Mouse (Mus musculus) CH12.LX (cell line): ENCODE results near the gene Adra2c. TPM values are rescaled to one million over a fixed set of nuclear protein-coding genes. Genes with fewer than 3 reads are reported as not detected.

Experiments used
- DNase-seq: peaks from one replicate; pipeline ENCODE4 v3.0.0-alpha.2; 2013; ENCODE audit errors: extremely low read depth
- H3K27ac ChIP-seq: 2 replicates; pipeline ENCODE4 v1.5.1; 2012; ENCODE audit warnings: low read depth, mild to moderate bottlenecking, control low read depth, moderate library complexity; ENCODE audit not compliant: insufficient read depth
- H3K27me3 ChIP-seq: replicated peaks from 2 replicates; pipeline ENCODE3; 2012; ENCODE audit warnings: inconsistent platforms
- H3K36me3 ChIP-seq, 2 experiments: replicated peaks in 1 of 2; 2 replicates each; pipeline versions ENCODE3 to v1.6.1; 2012; ENCODE audit warnings: inconsistent platforms in 1 of 2, low read length in 1 of 2, mild to moderate bottlenecking in 1 of 2, mixed read lengths in 1 of 2, moderate library complexity in 1 of 2; ENCODE audit not compliant: control insufficient read depth in 1 of 2, insufficient read depth in 1 of 2
- H3K4me1 ChIP-seq, 2 experiments: 2 replicates each; pipeline ENCODE4 v1.6.1; 2012; ENCODE audit warnings: inconsistent platforms in 1 of 2, moderate library complexity in 1 of 2; ENCODE audit not compliant: insufficient read depth in 2 of 2, control insufficient read depth in 1 of 2
- H3K4me2 ChIP-seq: 2 replicates; pipeline ENCODE4 v1.6.1; 2012; ENCODE audit warnings: low read depth, mild to moderate bottlenecking, control low read depth; ENCODE audit not compliant: poor library complexity, insufficient read depth, severe bottlenecking
- H3K4me3 ChIP-seq, 3 experiments: fragments of 150-350 bp in 1 of 3; sonication (generic) in 1 of 3; replicated peaks in 1 of 3; 2 replicates each; pipeline versions ENCODE3 to v1.5.1; 2011 to 2012; ENCODE audit warnings: low read depth in 2 of 3, low read length in 2 of 3, mild to moderate bottlenecking in 2 of 3, moderate library complexity in 2 of 3, control low read depth in 1 of 3, improper control_type of control experiment in 1 of 3, inconsistent platforms in 1 of 3, mixed read lengths in 1 of 3; ENCODE audit not compliant: poor library complexity in 1 of 3
- H3K79me2 ChIP-seq: replicated peaks from 2 replicates; pipeline ENCODE4 v1.6.1; 2012; ENCODE audit warnings: mild to moderate bottlenecking, moderate library complexity; ENCODE audit not compliant: control insufficient read depth, poor library complexity, insufficient read depth, severe bottlenecking; ENCODE audit errors: extremely low read depth
- H3K9ac ChIP-seq: 2 replicates; pipeline ENCODE4 v1.6.1; 2012; ENCODE audit warnings: low read depth, mild to moderate bottlenecking, control low read depth, moderate library complexity; ENCODE audit not compliant: insufficient read depth
- H3K9me3 ChIP-seq: replicated peaks from 2 replicates; pipeline ENCODE3; 2012; ENCODE audit warnings: low read length, inconsistent platforms, mixed read lengths
- CTCF ChIP-seq, 2 experiments: IDR thresholded peaks in 1 of 2; conservative IDR thresholded peaks in 1 of 2; 2 replicates each; pipeline ENCODE4 v1.5.1; 2011 to 2012; ENCODE audit warnings: low read depth in 2 of 2, low read length in 2 of 2, improper control_type of control experiment in 1 of 2, inconsistent platforms in 1 of 2, mild to moderate bottlenecking in 1 of 2, moderate library complexity in 1 of 2
- E2F4 ChIP-seq: IDR thresholded peaks from 2 replicates; pipeline ENCODE4 v1.6.1; 2011; ENCODE audit warnings: low read depth, low read length, improper control_type of control experiment; ENCODE audit not compliant: insufficient replicate concordance
- ELF1 ChIP-seq: IDR thresholded peaks from 2 replicates; pipeline ENCODE4 v1.6.1; 2014; ENCODE audit warnings: low read depth, mild to moderate bottlenecking, inconsistent platforms, low read length, improper control_type of control experiment
- EP300 ChIP-seq: IDR thresholded peaks from 2 replicates; pipeline ENCODE4 v1.6.1; 2011; ENCODE audit warnings: low read length, improper control_type of control experiment
- ETS1 ChIP-seq: conservative IDR thresholded peaks from 2 replicates; pipeline ENCODE4 v1.6.1; 2012; ENCODE audit warnings: low read depth, mild to moderate bottlenecking, inconsistent platforms, low read length, improper control_type of control experiment, moderate library complexity
- GABPA ChIP-seq: IDR thresholded peaks from 2 replicates; pipeline ENCODE4 v1.6.1; 2012; ENCODE audit warnings: low read depth, low read length, improper control_type of control experiment, inconsistent platforms; ENCODE audit not compliant: insufficient replicate concordance
- HCFC1 ChIP-seq: IDR thresholded peaks from 2 replicates; pipeline ENCODE4 v1.6.1; 2012; ENCODE audit warnings: low read depth, mild to moderate bottlenecking, inconsistent platforms, low read length, improper control_type of control experiment
- IRF4 ChIP-seq: IDR thresholded peaks from 2 replicates; pipeline ENCODE4 v1.6.1; 2014; ENCODE audit warnings: low read depth, mild to moderate bottlenecking, inconsistent platforms, low read length, improper control_type of control experiment
- JUN ChIP-seq: IDR thresholded peaks from 2 replicates; pipeline ENCODE4 v1.6.1; 2011; ENCODE audit warnings: low read depth, mild to moderate bottlenecking, low read length, improper control_type of control experiment, moderate library complexity; ENCODE audit not compliant: insufficient read depth
- MAFK ChIP-seq: IDR thresholded peaks from 2 replicates; pipeline ENCODE4 v1.6.1; 2011; ENCODE audit warnings: low read length, improper control_type of control experiment; ENCODE audit not compliant: insufficient replicate concordance
- MEF2A ChIP-seq: IDR thresholded peaks from 2 replicates; pipeline ENCODE4 v1.6.1; 2014; ENCODE audit warnings: low read depth, mild to moderate bottlenecking, inconsistent platforms, low read length, improper control_type of control experiment, borderline replicate concordance
- MXI1 ChIP-seq: IDR thresholded peaks from 2 replicates; pipeline ENCODE4 v1.6.1; 2011; ENCODE audit warnings: mild to moderate bottlenecking, low read depth, low read length, improper control_type of control experiment
- POLR2A ChIP-seq: IDR thresholded peaks from 2 replicates; pipeline ENCODE4 v1.6.1; 2011; ENCODE audit warnings: low read depth, mild to moderate bottlenecking, improper control_type of control experiment, low read length
- RCOR1 ChIP-seq: conservative IDR thresholded peaks from 2 replicates; pipeline ENCODE4 v1.6.1; 2012; ENCODE audit warnings: low read depth, mild to moderate bottlenecking, inconsistent platforms, low read length, improper control_type of control experiment
- USF1 ChIP-seq: IDR thresholded peaks from 2 replicates; pipeline ENCODE4 v1.6.1; 2014; ENCODE audit warnings: low read depth, mild to moderate bottlenecking, inconsistent platforms, low read length, improper control_type of control experiment
- USF2 ChIP-seq: conservative IDR thresholded peaks from 2 replicates; pipeline ENCODE4 v1.6.1; 2011; ENCODE audit warnings: low read depth, low read length, improper control_type of control experiment
- ZC3H11A ChIP-seq: IDR thresholded peaks from 2 replicates; pipeline ENCODE4 v1.6.1; 2012; ENCODE audit warnings: low read depth, mild to moderate bottlenecking, inconsistent platforms, low read length, improper control_type of control experiment
- ZMIZ1 ChIP-seq: IDR thresholded peaks from 2 replicates; pipeline ENCODE4 v1.6.1; 2012; ENCODE audit warnings: low read depth, mild to moderate bottlenecking, inconsistent platforms, low read length, improper control_type of control experiment
- dilution Hi-C: fragments of 300-500 bp; cut with MboI; formaldehyde crosslinking; loops from 2 replicates; pipeline ENCODE4 v1.14.3; 2020; ENCODE audit warnings: low sequenced_read_pairs; ENCODE audit not compliant: extremely low pct_unique_long_range_greater_than_20kb, extremely low pct_ligation_motif_present
- in situ Hi-C: fragments of 300-500 bp; cut with MboI; formaldehyde crosslinking; loops from 3 replicates; pipeline ENCODE4 v1.14.3; 2019; ENCODE audit warnings: low sequenced_read_pairs, low pct_ligation_motif_present, low pct_unique_long_range_greater_than_20kb, mixed read lengths
- polyA plus RNA-seq: library from polyadenylated mRNA; unstranded; fragments of >175 nt; gene quantifications from 2 replicates; pipeline ENCODE4 v1.2.1, GENCODE M21; 2012; ENCODE audit warnings: low read depth; ENCODE audit not compliant: insufficient read length
- total RNA-seq, 2 experiments: library from RNA; depleted of rRNA; stranded (reverse); fragments of 300-350 nt in 1 of 2; fragments of >200 nt in 1 of 2; gene quantifications; 2 replicates each; pipeline ENCODE4 v1.2.3; 2012 to 2014

Adra2c gene
- total and polyA plus RNA-seq, 3 experiments: not detected

GRCm38 (mm10) chr5:35280783-35281165 is 2.7 kb downstream of the Adra2c start:
- dilution Hi-C loops: no loop called here
- Histone ChIP-seq H3K4me1 (no peaks in the 10 kb centered on the region), H3K4me2 (no peak overlapping the region), H3K4me3 (no peak overlapping the region), H3K79me2 (no peaks in the 10 kb centered on the region), H3K27ac (no peak overlapping the region), H3K9me3 (peaks cover 23% of the 10 kb centered on the region), H3K9ac (no peak overlapping the region), H3K27me3 (peaks cover 48% of the 10 kb centered on the region), H3K36me3 (no peaks in the 10 kb centered on the region)
- DNase-seq: no peak
- in situ Hi-C loops: no loop called here
- TF ChIP-seq ETS1 (no peak), ZC3H11A (no peak), CTCF (conservative IDR thresholded peaks at IDR 0.05 in 1 of 2, IDR thresholded peaks at IDR 0.05 in 1 of 2; ENCODE audit: low read depth in 2 of 2, low read length in 2 of 2) (no peak), ZMIZ1 (no peak), USF2 (no peak), MEF2A (no peak)

- H3K27me3 ChIP-seq: peaks cover 75% of the 10 kb centered on the region
- no peak overlapping the region for H3K4me2 ChIP-seq
- no peak overlapping the region for H3K4me3 ChIP-seq
- no peaks in the 10 kb centered on the region for H3K4me1 ChIP-seq
- TF ChIP-seq GABPA (no peak), JUN (no peak), ELF1 (no peak), MXI1 (no peak), RCOR1 (no peak), MAFK (no peak), E2F4 (no peak), USF1 (no peak), POLR2A (no peak), ZMIZ1 (no peak), HCFC1 (no peak), ETS1 (no peak), EP300 (no peak), IRF4 (no peak)
- H3K36me3 ChIP-seq: no peaks in the 10 kb centered on the region
- H3K79me2 ChIP-seq: no peaks in the 10 kb centered on the region
- H3K9me3 ChIP-seq: peaks cover 6% of the 10 kb centered on the region
- in situ Hi-C loops (no loop called here), dilution Hi-C loops (no loop called here)
- DNase-seq: no peak
- H3K9ac ChIP-seq: no peak overlapping the region
- H3K27ac ChIP-seq: no peak overlapping the region
Measured at GRCm38 (mm10) chr5:35285281-35285680, 7.2 kb downstream of the Adra2c start.
